Mouse (Mus musculus) small intestine, adult 2 months (tissue): ENCODE measurements around the gene Gpn2. TPM values are rescaled to one million over a fixed set of nuclear protein-coding genes. Genes with fewer than 3 reads are reported as not detected.

Experiments used
- H3K27ac ChIP-seq: fragments of 200-500 bp; 2 replicates; pipeline ENCODE4 v1.5.1; 2012; ENCODE audit warnings: low read depth, low read length, control low read depth, inconsistent platforms; ENCODE audit not compliant: insufficient read depth
- H3K27me3 ChIP-seq: fragments of 200-500 bp; 2 replicates; pipeline ENCODE4 v1.6.1; 2012; ENCODE audit warnings: mild to moderate bottlenecking, moderate library complexity, low read length, inconsistent platforms; ENCODE audit not compliant: control insufficient read depth, insufficient read depth
- H3K36me3 ChIP-seq: fragments of 200-500 bp; 2 replicates; pipeline ENCODE4 v1.6.1; 2012; ENCODE audit warnings: mild to moderate bottlenecking, low read length, control low read depth, inconsistent platforms; ENCODE audit not compliant: control insufficient read depth, insufficient read depth
- H3K4me1 ChIP-seq: fragments of 200-500 bp; 2 replicates; pipeline ENCODE4 v1.6.1; 2012; ENCODE audit warnings: low read length, inconsistent platforms, mixed read lengths; ENCODE audit not compliant: control insufficient read depth, insufficient read depth, insufficient read length
- H3K4me3 ChIP-seq: fragments of 200-500 bp; 2 replicates; pipeline ENCODE4 v1.5.1; 2012; ENCODE audit warnings: low read depth, mild to moderate bottlenecking, control low read depth, inconsistent platforms, low read length, moderate library complexity
- CTCF ChIP-seq: fragments of 200-500 bp; IDR thresholded peaks from 2 replicates; pipeline ENCODE4 v1.5.1; 2012; ENCODE audit warnings: low read depth, mild to moderate bottlenecking, control low read depth, inconsistent platforms, low read length, moderate library complexity, mixed read lengths; ENCODE audit not compliant: insufficient replicate concordance, insufficient read length; ENCODE audit errors: extremely low read depth
- POLR2A ChIP-seq: fragments of 200-500 bp; IDR thresholded peaks from 2 replicates; pipeline ENCODE4 v1.6.1; 2012; ENCODE audit warnings: low read depth, mild to moderate bottlenecking, control low read depth, inconsistent platforms, low read length, moderate library complexity
- WGBS: fragments of 180-500 bp; shearing (Covaris S2); methylation state at CpG from one replicate; pipeline ENCODE4 v1.1.7; 2018; 5-methylcytosine and 5-hydroxymethylcytosine counted together
- polyA plus RNA-seq: library from polyadenylated mRNA; depleted of rRNA; stranded (reverse); fragments of >200 nt; gene quantifications from 2 replicates; pipeline ENCODE4 v1.2.3, GENCODE M21; 2012

Gene Gpn2
- polyA plus RNA-seq, 1 experiment = 77.8 TPM

GRCm38 (mm10) chr4:133624830-133625229, 40.7 kb downstream of the Gpn2 start:
- TF ChIP-seq POLR2A (no peak), CTCF (no peak)

GRCm38 (mm10) chr4:133625621-133626071, 41.5 kb downstream of the Gpn2 start:
- Histone ChIP-seq H3K4me3 (no peak overlapping the region), H3K27me3 (no peaks in the 10 kb centered on the region), H3K36me3 (peaks cover 18% of the 10 kb centered on the region), H3K4me1 (peaks cover 13% of the 10 kb centered on the region), H3K27ac (peak overlapping the region; percentile 81)
- 69% methylated on average over 11 of the region's 11 CpGs for WGBS
- TF ChIP-seq POLR2A (peak; percentile 14; the same call in 1 of the 2 replicates), CTCF (no peak)

More at GRCm38 (mm10) chr4:133624830-133625229, 40.7 kb downstream of the Gpn2 start:
- Histone ChIP-seq H3K27ac (peak overlapping the region; percentile 81; the same call in 1 of the 2 replicates), H3K4me1 (peaks cover 16% of the 10 kb centered on the region), H3K36me3 (peaks cover 18% of the 10 kb centered on the region), H3K4me3 (no peak overlapping the region), H3K27me3 (no peaks in the 10 kb centered on the region)
- 84% methylated on average over 7 of the region's 7 CpGs for WGBS

GRCm38 (mm10) chr4:133626221-133626620, 42.1 kb downstream of the Gpn2 start:
- H3K4me3 ChIP-seq = no peak overlapping the region
- WGBS = 75% methylated on average over 5 of the region's 5 CpGs
- no peak for TF ChIP-seq POLR2A
- no peak for TF ChIP-seq CTCF
- peaks cover 11% of the 10 kb centered on the region for H3K4me1 ChIP-seq
- H3K27ac ChIP-seq = peak overlapping the region; percentile 81
- no peaks in the 10 kb centered on the region for H3K27me3 ChIP-seq
- peaks cover 18% of the 10 kb centered on the region for H3K36me3 ChIP-seq

GRCm38 (mm10) chr4:133626621-133627020, 42.5 kb downstream of the Gpn2 start:
- TF ChIP-seq CTCF = no peak
- TF ChIP-seq POLR2A = no peak
- H3K27me3 ChIP-seq = no peaks in the 10 kb centered on the region
- peaks cover 13% of the 10 kb centered on the region for H3K4me1 ChIP-seq
- H3K27ac ChIP-seq = peak overlapping the region; percentile 81; the same call in 1 of the 2 replicates
- whole genome bisulfite sequencing = 89% methylated on average over 9 of the region's 9 CpGs
- no peak overlapping the region for H3K4me3 ChIP-seq
- peaks cover 18% of the 10 kb centered on the region for H3K36me3 ChIP-seq

GRCm38 (mm10) chr4:133627039-133627438, 42.9 kb downstream of the Gpn2 start:
- 89% methylated on average over 14 of the region's 14 CpGs for WGBS
- Histone ChIP-seq H3K4me3 (no peak overlapping the region), H3K27ac (no peak overlapping the region; the same call in 1 of the 2 replicates), H3K27me3 (no peaks in the 10 kb centered on the region), H3K4me1 (peaks cover 15% of the 10 kb centered on the region), H3K36me3 (peaks cover 18% of the 10 kb centered on the region)
- TF ChIP-seq CTCF = no peak
- no peak for TF ChIP-seq POLR2A

DNA sequence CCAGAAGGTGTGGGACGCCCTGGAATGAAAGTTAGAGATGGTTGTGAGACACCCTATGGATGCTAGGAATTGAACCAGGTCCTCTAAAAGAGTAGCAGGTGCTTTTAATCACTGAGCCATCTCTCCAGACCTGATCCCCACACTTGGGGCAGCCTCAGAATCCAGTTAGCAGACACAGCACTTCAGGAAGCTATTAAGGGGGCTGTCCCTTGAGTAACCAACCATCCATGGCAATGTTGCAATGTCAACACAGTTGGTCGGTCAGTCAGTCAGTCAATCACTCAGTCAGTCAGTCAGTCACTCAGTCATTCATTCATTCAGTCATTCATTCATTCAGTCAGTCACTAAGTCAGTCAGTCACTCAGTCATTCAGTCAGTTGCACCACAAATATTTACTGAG, 44.4 kb downstream of the Gpn2 start:
- H3K27me3 ChIP-seq = no peaks in the 10 kb centered on the region
- 80% methylated on average over 2 of the region's 2 CpGs for WGBS
- H3K36me3 ChIP-seq = peaks cover 18% of the 10 kb centered on the region
- H3K4me3 ChIP-seq = no peak overlapping the region
- TF ChIP-seq CTCF = no peak
- no peak for TF ChIP-seq POLR2A
- H3K4me1 ChIP-seq = peaks cover 21% of the 10 kb centered on the region
- H3K27ac ChIP-seq = no peak overlapping the region

GRCm38 (mm10) chr4:133629191-133629590, 45.0 kb downstream of the Gpn2 start:
- no peak for TF ChIP-seq CTCF
- no peaks in the 10 kb centered on the region for H3K27me3 ChIP-seq
- H3K36me3 ChIP-seq = peaks cover 17% of the 10 kb centered on the region
- 79% methylated on average over 7 of the region's 7 CpGs for WGBS
- peaks cover 24% of the 10 kb centered on the region for H3K4me1 ChIP-seq
- H3K27ac ChIP-seq = no peak overlapping the region
- H3K4me3 ChIP-seq = no peak overlapping the region
